ENCODE assay signal across 24 mouse cellular contexts in the genomic region with DNA sequence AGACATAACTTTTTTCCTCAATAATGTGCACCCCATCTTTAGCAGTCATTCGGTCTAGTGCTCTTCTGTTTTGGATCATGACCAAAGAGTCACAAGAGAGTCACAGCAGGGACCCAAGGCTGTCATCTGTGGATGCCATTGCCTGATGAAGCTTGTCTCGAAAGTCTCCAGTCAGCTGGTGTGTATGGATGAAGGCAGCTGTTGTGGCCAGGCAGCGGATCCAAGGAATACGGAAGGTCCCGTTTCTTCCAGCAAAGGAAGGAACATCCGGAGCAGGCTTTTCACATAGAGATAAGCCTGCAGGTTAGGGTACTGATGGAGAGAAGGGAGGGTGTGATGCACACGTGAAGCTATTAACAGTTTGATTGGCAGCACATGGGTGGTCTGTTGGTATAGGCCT. TPM values are rescaled to one million over a fixed set of nuclear protein-coding genes. Genes with fewer than 3 reads are reported as not detected.
DNase-seq lines count a peak whose midpoint lies in the region; ATAC-seq and TF ChIP-seq lines count a peak whose summit lies in the region.
"Had no signal": no experiment of that assay in that cellular context is flagged by ENCODE, and none has a peak within 500 bp of the region (broad histone marks: within the 10 kb centered on the region; RNA-seq: fewer than 3 reads in every experiment).

No protein-coding gene starts in this region.

- no peak overlapping the region for H3K4me2 ChIP-seq in hindbrain, postnatal 0 days (ENCODE audit: low read depth, low read length)
- H3K4me2 ChIP-seq in hindbrain, embryonic 14.5 days (replicated peaks) = no peak overlapping the region
- no peak overlapping the region for H3K4me2 ChIP-seq in midbrain, postnatal 0 days (ENCODE audit: low read depth, low read length, poor library complexity, severe bottlenecking)
- H3K4me2 ChIP-seq in midbrain, embryonic 14.5 days (ENCODE audit: low read length) = no peak overlapping the region
- H3K4me2 ChIP-seq: embryonic facial prominence, embryonic 13.5 days; embryonic facial prominence, embryonic 15.5 days; forebrain, embryonic 12.5 days had no signal

- no peaks in the 10 kb centered on the region for H3K27me3 ChIP-seq in hindbrain, postnatal 0 days (ENCODE audit: insufficient read depth, low read length)
- no peaks in the 10 kb centered on the region for H3K27me3 ChIP-seq in hindbrain, embryonic 14.5 days (ENCODE audit: control insufficient read depth, insufficient read depth, low read length)
- no peaks in the 10 kb centered on the region for H3K27me3 ChIP-seq in midbrain, postnatal 0 days (ENCODE audit: insufficient read depth, low read length)
- no peaks in the 10 kb centered on the region for H3K27me3 ChIP-seq in midbrain, embryonic 14.5 days (ENCODE audit: control insufficient read depth, insufficient read depth, low read length)
- H3K27me3 ChIP-seq: embryonic facial prominence, embryonic 13.5 days; embryonic facial prominence, embryonic 15.5 days; forebrain, embryonic 12.5 days had no signal

- H3K27ac ChIP-seq in hindbrain, postnatal 0 days = no peak overlapping the region
- no peak overlapping the region for H3K27ac ChIP-seq in hindbrain, embryonic 14.5 days
- no peak overlapping the region for H3K27ac ChIP-seq in midbrain, postnatal 0 days (ENCODE audit: low read depth, low read length)
- no peak overlapping the region for H3K27ac ChIP-seq in midbrain, embryonic 14.5 days (replicated peaks; ENCODE audit: low read depth, low read length)
- H3K27ac ChIP-seq: embryonic facial prominence, embryonic 13.5 days; embryonic facial prominence, embryonic 15.5 days; forebrain, embryonic 10.5 days; forebrain, embryonic 12.5 days had no signal

- no peak for ATAC-seq in hindbrain, postnatal 0 days
- no peak for ATAC-seq in hindbrain, embryonic 14.5 days (ENCODE audit: low FRiP score)
- no peak for ATAC-seq in midbrain, postnatal 0 days (ENCODE audit: low FRiP score)
- no peak for ATAC-seq in midbrain, embryonic 14.5 days (ENCODE audit: low FRiP score, low TSS enrichment)
- ATAC-seq: forebrain, embryonic 14.5 days; forebrain, embryonic 16.5 days had no signal

- TF ChIP-seq CTCF in hindbrain, postnatal 0 days (IDR thresholded peaks at IDR 0.05; ENCODE audit: low read depth) = no peak
- TF ChIP-seq CTCF in midbrain, postnatal 0 days (IDR thresholded peaks at IDR 0.05) = no peak

- peak; percentile 56 for DNase-seq in hindbrain, postnatal 0 days (ENCODE audit: low spot score)
- no peak for DNase-seq in hindbrain, embryonic 14.5 days (ENCODE audit: low spot score)
- DNase-seq in midbrain, postnatal 0 days (ENCODE audit: low spot score) = peak; percentile 43
- DNase-seq in midbrain, embryonic 14.5 days = no peak
- DNase-seq in lung, postnatal 25 days (ENCODE audit: low spot score) = no peak
- DNase-seq: adrenal gland, adult 2 months; adrenal gland, postnatal 10 days; adrenal gland, postnatal 25 days; cerebellum, adult 11 months; cerebellum, adult 18-20 months; cerebellum, adult 8-10 months; cerebellum, postnatal 36 days; embryo, embryonic 11 days had no signal

- H3K4me3 ChIP-seq in hindbrain, postnatal 0 days (ENCODE audit: low read length) = no peak overlapping the region
- H3K4me3 ChIP-seq in hindbrain, embryonic 14.5 days (replicated peaks; ENCODE audit: low read length) = no peak overlapping the region
- no peak overlapping the region for H3K4me3 ChIP-seq in midbrain, postnatal 0 days (ENCODE audit: low read depth, low read length)
- no peak overlapping the region for H3K4me3 ChIP-seq in midbrain, embryonic 14.5 days (replicated peaks; ENCODE audit: low read depth, low read length)
- H3K4me3 ChIP-seq: embryonic facial prominence, embryonic 13.5 days; embryonic facial prominence, embryonic 15.5 days; erythroblast, embryonic 14.5 days; forebrain, embryonic 10.5 days; forebrain, embryonic 12.5 days had no signal

- WGBS in hindbrain, postnatal 0 days = 48% methylated on average over 7 of the region's 7 CpGs
- WGBS in hindbrain, embryonic 14.5 days = 71% methylated on average over 7 of the region's 7 CpGs
- 75% methylated on average over 7 of the region's 7 CpGs for WGBS in midbrain, postnatal 0 days
- WGBS in midbrain, embryonic 14.5 days = 79% methylated on average over 7 of the region's 7 CpGs

- no peaks in the 10 kb centered on the region for H3K9me3 ChIP-seq in hindbrain, postnatal 0 days (ENCODE audit: low read length)
- H3K9me3 ChIP-seq in hindbrain, embryonic 14.5 days (ENCODE audit: control insufficient read depth, low read length) = no peaks in the 10 kb centered on the region
- no peaks in the 10 kb centered on the region for H3K9me3 ChIP-seq in midbrain, postnatal 0 days (ENCODE audit: low read length)
- no peaks in the 10 kb centered on the region for H3K9me3 ChIP-seq in midbrain, embryonic 14.5 days (ENCODE audit: control insufficient read depth, low read length)
- H3K9me3 ChIP-seq: embryonic facial prominence, embryonic 13.5 days; embryonic facial prominence, embryonic 15.5 days; forebrain, embryonic 10.5 days; forebrain, embryonic 12.5 days had no signal

- no peaks in the 10 kb centered on the region for H3K36me3 ChIP-seq in hindbrain, postnatal 0 days (ENCODE audit: insufficient read depth, low read length)
- peaks cover 8% of the 10 kb centered on the region; the same call in 1 of the 2 replicates for H3K36me3 ChIP-seq in hindbrain, embryonic 14.5 days (replicated peaks; ENCODE audit: control insufficient read depth, insufficient read depth)
- H3K36me3 ChIP-seq in midbrain, postnatal 0 days (ENCODE audit: insufficient read depth, low read length) = peaks cover 5% of the 10 kb centered on the region; the same call in 1 of the 2 replicates
- H3K36me3 ChIP-seq in midbrain, embryonic 14.5 days (ENCODE audit: control insufficient read depth, insufficient read depth, low read length) = 0 out of 2 replicates have a peak, but pooled peaks cover 9% of the 10 kb centered on the region

- no peaks in the 10 kb centered on the region for H3K4me1 ChIP-seq in hindbrain, postnatal 0 days (ENCODE audit: insufficient read depth, low read length)
- H3K4me1 ChIP-seq in hindbrain, embryonic 14.5 days (replicated peaks; ENCODE audit: control insufficient read depth, insufficient read depth, low read length) = no peaks in the 10 kb centered on the region
- no peaks in the 10 kb centered on the region for H3K4me1 ChIP-seq in midbrain, postnatal 0 days (ENCODE audit: insufficient read depth, low read length)
- H3K4me1 ChIP-seq in midbrain, embryonic 14.5 days (ENCODE audit: control insufficient read depth, insufficient read depth, low read length) = no peaks in the 10 kb centered on the region
- H3K4me1 ChIP-seq: embryonic facial prominence, embryonic 13.5 days; embryonic facial prominence, embryonic 15.5 days; forebrain, embryonic 12.5 days had no signal

- H3K9ac ChIP-seq in hindbrain, postnatal 0 days (replicated peaks; ENCODE audit: low read length) = no peak overlapping the region
- H3K9ac ChIP-seq in hindbrain, embryonic 14.5 days = no peak overlapping the region
- H3K9ac ChIP-seq in midbrain, postnatal 0 days (replicated peaks; ENCODE audit: low read length, poor library complexity, severe bottlenecking) = no peak overlapping the region
- H3K9ac ChIP-seq in midbrain, embryonic 14.5 days (replicated peaks; ENCODE audit: low read length) = no peak overlapping the region
- H3K9ac ChIP-seq: embryonic facial prominence, embryonic 13.5 days; embryonic facial prominence, embryonic 15.5 days; forebrain, embryonic 12.5 days had no signal

RNA-seq across cellular contexts. Expression of a gene that starts 23.4 kb away (rescaled TPM):
- total RNA-seq in hindbrain, postnatal 0 days (2014; rRNA removed) = 197 and 223 TPM in 2 replicates
- 323 and 328 TPM in 2 replicates for polyA plus RNA-seq in hindbrain, postnatal 0 days (2015; fragmentation: Nextera tagmentation; extraction: Ambion mirVana)
- 305 and 316 TPM in 2 replicates for polyA plus RNA-seq in hindbrain, embryonic 14.5 days (2014; fragmentation: Nextera tagmentation; extraction: Ambion mirVana)
- total RNA-seq in midbrain, postnatal 0 days (2014; rRNA removed) = 219 and 224 TPM in 2 replicates
- polyA plus RNA-seq in midbrain, postnatal 0 days (2015; fragmentation: Nextera tagmentation; extraction: Ambion mirVana) = 300 and 308 TPM in 2 replicates
- 266 and 297 TPM in 2 replicates for polyA plus RNA-seq in midbrain, embryonic 14.5 days (2014; fragmentation: Nextera tagmentation; extraction: Ambion mirVana)

RNA-seq across cellular contexts. Expression of a gene that starts 47.2 kb away (rescaled TPM):
- total RNA-seq in hindbrain, postnatal 0 days (2014; rRNA removed) = 37.1 and 47.9 TPM in 2 replicates
- 62.2 and 62.8 TPM in 2 replicates for polyA plus RNA-seq in hindbrain, postnatal 0 days (2015; fragmentation: Nextera tagmentation; extraction: Ambion mirVana)
- polyA plus RNA-seq in hindbrain, embryonic 14.5 days (2014; fragmentation: Nextera tagmentation; extraction: Ambion mirVana) = 55.8 and 58.0 TPM in 2 replicates
- total RNA-seq in midbrain, postnatal 0 days (2014; rRNA removed) = 34.2 and 38.5 TPM in 2 replicates
- 58.4 and 65.3 TPM in 2 replicates for polyA plus RNA-seq in midbrain, postnatal 0 days (2015; fragmentation: Nextera tagmentation; extraction: Ambion mirVana)
- 38.8 and 55.7 TPM in 2 replicates for polyA plus RNA-seq in midbrain, embryonic 14.5 days (2014; fragmentation: Nextera tagmentation; extraction: Ambion mirVana)

RNA-seq across cellular contexts. Expression of a gene that starts 50.6 kb away (rescaled TPM):
- not detected in 2 replicates for total RNA-seq in hindbrain, postnatal 0 days (2014; rRNA removed)
- polyA plus RNA-seq in hindbrain, postnatal 0 days (2015; fragmentation: Nextera tagmentation; extraction: Ambion mirVana) = 0.25 and 0.71 TPM in 2 replicates
- 0.51 TPM in 1 of 2 replicates, not detected in the other for polyA plus RNA-seq in hindbrain, embryonic 14.5 days (2014; fragmentation: Nextera tagmentation; extraction: Ambion mirVana)
- 0.28 TPM in 1 of 2 replicates, not detected in the other for total RNA-seq in midbrain, postnatal 0 days (2014; rRNA removed)
- not detected in 2 replicates for polyA plus RNA-seq in midbrain, postnatal 0 days (2015; fragmentation: Nextera tagmentation; extraction: Ambion mirVana)
- not detected in 2 replicates for polyA plus RNA-seq in midbrain, embryonic 14.5 days (2014; fragmentation: Nextera tagmentation; extraction: Ambion mirVana)
- total RNA-seq: adrenal gland, adult 2 months; adrenal gland, postnatal 25 days; common myeloid progenitor, adult 5-6 weeks; MEL had no signal
- polyA plus RNA-seq: brain, embryonic 14.5 days; embryonic facial prominence, embryonic 11.5 days; erythroblast, embryonic 14.5 days; forebrain, embryonic 10.5 days; forebrain, embryonic 12.5 days; forebrain, embryonic 14.5 days; forebrain, embryonic 16.5 days had no signal

RNA-seq across cellular contexts. Expression of a gene that starts 51.3 kb away (rescaled TPM):
- 62.4 and 71.8 TPM in 2 replicates for total RNA-seq in hindbrain, postnatal 0 days (2014; rRNA removed)
- 24.9 and 25.5 TPM in 2 replicates for polyA plus RNA-seq in hindbrain, postnatal 0 days (2015; fragmentation: Nextera tagmentation; extraction: Ambion mirVana)
- 22.7 and 27.8 TPM in 2 replicates for polyA plus RNA-seq in hindbrain, embryonic 14.5 days (2014; fragmentation: Nextera tagmentation; extraction: Ambion mirVana)
- 65.9 and 85.6 TPM in 2 replicates for total RNA-seq in midbrain, postnatal 0 days (2014; rRNA removed)
- polyA plus RNA-seq in midbrain, postnatal 0 days (2015; fragmentation: Nextera tagmentation; extraction: Ambion mirVana) = 24.9 and 28.6 TPM in 2 replicates
- 23.4 and 28.6 TPM in 2 replicates for polyA plus RNA-seq in midbrain, embryonic 14.5 days (2014; fragmentation: Nextera tagmentation; extraction: Ambion mirVana)

Comparison
In these comparisons a context has a peak if more than half of its experiments do, and no peak if none do; other contexts are left out.
1. DNase-seq: peak in hindbrain, postnatal 0 days (single experiment) and midbrain, postnatal 0 days (single experiment); none in hindbrain, embryonic 14.5 days (single experiment), midbrain, embryonic 14.5 days (single experiment) and lung, postnatal 25 days (single experiment).